Mouse (Mus musculus) layer of hippocampus, adult 2 months (tissue): ENCODE measurements around the gene Gpr152. TPM values are rescaled to one million over a fixed set of nuclear protein-coding genes. Genes with fewer than 3 reads are reported as not detected.
A peak's percentile ranks its signal among the peaks of the same experiment; 100 is the strongest.

ENCODE experiments used
- DNase-seq, 2 experiments: peaks; one replicate each; pipeline ENCODE4 v3.0.0; 2022; ENCODE audit warnings: low spot score in 2 of 2
- H3K27ac ChIP-seq: fragments of 200-600 bp; 2 replicates; pipeline ENCODE4 v1.8.1; 2022
- H3K4me3 ChIP-seq: fragments of 200-600 bp; 2 replicates; pipeline ENCODE4 v1.8.1; 2022; ENCODE audit warnings: mild to moderate bottlenecking
- CTCF ChIP-seq: fragments of 200-600 bp; conservative IDR thresholded peaks from 2 replicates; pipeline ENCODE4 v1.8.1; 2022; ENCODE audit warnings: antibody characterized with exemption, mild to moderate bottlenecking, moderate library complexity
- total RNA-seq, 2 experiments: library from RNA; stranded (reverse); gene quantifications; 2 replicates each; pipeline ENCODE4 v1.2.3; 2021

Gene Gpr152
- total RNA-seq, 2 experiments from 2014 or later = 0.07 to 0.08 TPM

DNA sequence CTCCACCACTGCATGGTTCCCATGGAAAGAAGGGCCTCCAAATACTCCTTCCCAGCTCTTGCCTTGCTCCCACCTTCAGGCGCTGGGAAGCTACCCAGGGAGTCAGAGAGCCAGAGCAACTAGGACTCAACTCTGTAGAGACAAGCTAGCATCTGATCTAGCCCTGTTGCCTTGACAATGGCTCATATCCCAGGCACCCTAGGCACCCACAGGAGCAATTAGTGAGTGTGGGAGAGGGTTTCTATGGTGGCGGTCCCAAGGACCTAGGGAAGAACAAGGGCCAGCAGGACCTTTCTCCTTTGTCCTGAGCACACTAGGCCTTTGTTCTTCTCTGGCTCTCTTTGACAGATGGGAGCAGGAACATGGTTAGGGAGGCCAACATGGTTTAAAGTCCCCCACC is 44.1 kb downstream of the Gpr152 start:
- TF ChIP-seq CTCF = no peak
- no peak for DNase-seq
- peak overlapping the region; percentile 86 for H3K27ac ChIP-seq

DNA sequence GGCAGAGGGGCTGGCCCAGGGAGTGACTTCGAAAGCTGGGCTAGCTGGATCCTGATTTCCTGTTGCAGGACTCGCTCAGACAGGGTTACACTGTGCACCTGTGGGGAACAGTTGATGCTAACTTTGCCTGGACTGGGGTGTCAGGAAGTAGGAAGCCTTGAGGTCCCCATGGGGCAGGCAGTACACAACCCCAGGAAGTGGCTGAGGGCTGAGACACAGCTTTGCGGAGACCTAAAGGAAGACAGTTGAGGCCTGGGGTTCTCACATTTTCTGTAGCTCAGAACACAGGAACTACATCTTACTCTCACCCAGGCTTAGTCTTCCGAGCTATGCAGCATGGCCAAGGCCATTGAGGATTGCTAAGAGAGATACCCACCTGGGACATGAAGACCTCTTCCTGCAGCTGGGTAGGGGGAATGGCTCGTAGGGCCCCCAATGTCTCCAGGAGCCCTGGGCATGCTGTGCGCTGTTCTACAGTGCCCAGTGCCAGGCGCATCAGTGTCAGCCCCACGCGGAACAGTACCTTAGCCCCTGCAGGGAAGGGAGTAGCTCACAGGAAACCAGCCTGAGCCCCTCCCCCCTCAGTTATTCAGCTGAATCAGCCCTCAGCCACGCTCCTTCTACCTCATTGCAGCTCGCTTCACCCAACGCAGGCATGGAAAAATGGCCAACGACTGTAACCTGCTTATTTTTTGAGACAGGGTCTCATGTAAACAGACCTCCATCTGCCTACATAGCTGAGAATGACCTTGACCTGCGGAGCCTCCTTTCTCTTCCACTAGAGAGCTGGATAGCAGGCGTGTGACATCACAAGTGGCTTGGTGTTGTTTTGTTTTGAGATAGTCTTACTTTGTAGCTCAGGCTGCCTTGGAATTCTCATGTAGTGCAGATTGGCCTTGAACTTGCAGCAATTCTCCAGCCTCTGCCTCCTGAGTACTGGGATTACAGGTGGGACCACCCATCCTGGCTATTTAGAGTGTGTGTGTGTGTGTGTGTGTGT is 45.7 kb downstream of the Gpr152 start:
- Histone ChIP-seq H3K4me3 (no peak overlapping the region), H3K27ac (peak overlapping the region; percentile 86; the same call in 1 of the 2 replicates)
- no peak for TF ChIP-seq CTCF
- DNase-seq = no peak

More for the DNA sequence above, 44.1 kb downstream of the Gpr152 start:
- H3K4me3 ChIP-seq = no peak overlapping the region

DNA sequence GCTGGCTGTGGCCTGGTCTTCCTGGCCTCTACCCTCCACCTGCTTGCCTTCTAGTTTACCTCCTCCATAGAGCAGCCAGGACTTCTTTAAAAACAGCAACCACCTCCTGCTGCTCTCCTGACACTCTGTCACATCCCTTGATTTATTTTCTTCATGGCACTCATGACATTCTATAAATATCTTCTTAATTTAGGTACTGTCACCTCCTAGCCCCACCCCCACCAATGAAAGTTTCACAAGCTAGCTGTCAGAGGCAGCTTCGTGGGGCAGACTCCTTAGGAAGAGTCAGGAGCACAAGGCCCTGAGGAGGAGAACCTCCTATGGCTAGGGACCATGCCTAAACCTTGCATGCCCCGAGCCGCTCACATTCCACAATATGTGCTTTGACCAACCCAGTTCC is 47.7 kb downstream of the Gpr152 start:
- no peak for TF ChIP-seq CTCF
- Histone ChIP-seq H3K4me3 (no peak overlapping the region), H3K27ac (no peak overlapping the region)
- no peak for DNase-seq

DNA sequence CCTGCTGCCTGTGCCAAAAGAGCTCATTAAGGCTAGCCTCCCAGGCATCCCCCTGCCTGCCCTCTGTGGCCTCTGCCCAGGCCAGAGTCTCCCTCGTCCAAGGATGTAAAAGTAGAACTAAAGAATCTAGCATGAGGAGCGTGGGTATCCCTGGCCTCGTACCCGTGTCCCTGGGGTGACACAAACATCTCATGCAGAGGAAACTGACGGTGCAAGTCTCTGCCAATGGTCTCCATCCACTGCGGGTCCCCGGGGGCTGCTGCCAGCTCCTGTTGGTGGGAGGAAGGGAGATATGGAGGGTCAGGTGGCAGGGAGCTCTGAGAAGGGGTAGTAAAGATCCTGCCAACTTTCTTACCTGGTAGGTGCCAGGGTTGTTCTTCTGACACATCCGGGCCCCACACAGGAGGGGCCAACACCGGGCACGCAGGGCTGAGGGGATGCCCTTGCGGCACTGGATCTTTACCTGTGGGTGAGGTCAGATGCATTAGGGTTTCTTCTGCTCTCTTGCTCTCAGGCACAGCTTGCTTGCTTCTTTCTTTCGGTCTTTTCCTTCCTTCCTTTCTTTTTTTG is 49.5 kb downstream of the Gpr152 start:
- TF ChIP-seq CTCF = no peak
- Histone ChIP-seq H3K27ac (no peak overlapping the region), H3K4me3 (no peak overlapping the region)
- DNase-seq = no peak

DNA sequence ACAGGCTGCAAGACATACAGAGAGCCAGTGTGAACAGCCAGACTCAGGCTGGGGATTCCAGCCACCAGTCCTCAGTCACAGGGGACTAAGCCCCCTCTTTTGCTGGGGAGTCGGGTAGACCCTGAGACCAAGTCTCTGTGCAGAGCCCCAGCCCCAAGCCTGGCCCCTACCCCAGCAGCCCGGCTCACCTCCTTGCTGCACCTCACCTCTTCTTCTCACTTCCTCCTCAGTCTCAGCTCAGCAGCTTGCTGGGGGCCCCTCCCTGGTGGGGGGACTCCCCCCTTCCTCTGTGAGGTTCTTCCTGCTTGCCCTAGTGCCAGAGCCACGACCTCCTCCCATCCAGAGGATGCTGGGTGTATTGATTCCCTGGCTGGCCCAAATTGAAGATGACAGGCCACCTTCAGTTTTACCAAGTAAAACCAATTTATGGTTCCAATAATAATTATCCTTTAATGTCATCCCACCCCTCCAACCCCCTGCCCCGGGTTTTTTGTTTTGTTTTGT is 51.3 kb downstream of the Gpr152 start, which contains the start of gene Tbc1d10c:
TSS of gene Tbc1d10c (minus strand) at position 454 of the 504 bp plus-strand sequence.
- no peak for DNase-seq
- peak within 1 kb of the TSS; percentile 88 for H3K4me3 ChIP-seq
- H3K27ac ChIP-seq = peak within 1 kb of the TSS; percentile 99
- TF ChIP-seq CTCF = no peak

DNA sequence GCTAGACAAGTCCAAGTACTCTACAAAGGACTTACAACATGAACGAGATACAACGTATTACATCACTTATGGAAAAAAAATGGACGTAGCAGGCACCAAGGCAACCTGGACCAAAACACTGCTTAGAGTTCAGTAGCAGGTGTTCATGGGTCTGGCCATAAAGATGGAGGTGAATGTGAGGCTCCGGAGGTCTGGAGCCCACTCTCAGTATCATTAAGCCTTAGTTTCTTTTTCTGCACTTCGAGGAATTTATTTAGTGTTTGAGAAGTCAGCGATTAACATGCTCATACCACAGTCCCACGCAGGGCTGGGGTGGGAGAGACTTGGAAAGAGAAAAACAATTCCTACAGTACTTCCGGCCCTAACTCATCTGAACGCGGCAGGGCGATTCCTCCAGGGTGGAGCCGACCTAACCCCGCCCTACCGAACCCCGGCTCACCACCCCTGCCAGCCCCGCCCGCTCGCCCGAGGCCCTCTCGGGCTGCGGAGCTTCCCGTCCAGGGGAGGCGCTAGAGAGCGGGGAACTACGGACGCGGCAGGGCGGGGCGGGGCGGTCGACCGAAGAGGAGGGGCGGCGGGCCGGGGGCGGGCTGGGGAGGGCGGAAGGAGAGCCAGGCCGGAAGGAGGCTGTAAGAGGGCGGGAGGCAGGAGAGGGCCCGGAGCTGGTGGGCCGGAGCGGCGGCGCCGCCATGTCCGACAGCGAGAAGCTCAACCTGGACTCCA is 52.1 kb downstream of the Gpr152 start, which contains the start of gene Ppp1ca:
TSS of gene Ppp1ca (plus strand) at position 538 of the 723 bp plus-strand sequence.
- peak; percentile 86 for TF ChIP-seq CTCF
- Histone ChIP-seq H3K27ac (peak within 1 kb of the TSS; percentile 99), H3K4me3 (peak within 1 kb of the TSS; percentile 88)
- peak; percentile 92 to 96 for DNase-seq

DNA sequence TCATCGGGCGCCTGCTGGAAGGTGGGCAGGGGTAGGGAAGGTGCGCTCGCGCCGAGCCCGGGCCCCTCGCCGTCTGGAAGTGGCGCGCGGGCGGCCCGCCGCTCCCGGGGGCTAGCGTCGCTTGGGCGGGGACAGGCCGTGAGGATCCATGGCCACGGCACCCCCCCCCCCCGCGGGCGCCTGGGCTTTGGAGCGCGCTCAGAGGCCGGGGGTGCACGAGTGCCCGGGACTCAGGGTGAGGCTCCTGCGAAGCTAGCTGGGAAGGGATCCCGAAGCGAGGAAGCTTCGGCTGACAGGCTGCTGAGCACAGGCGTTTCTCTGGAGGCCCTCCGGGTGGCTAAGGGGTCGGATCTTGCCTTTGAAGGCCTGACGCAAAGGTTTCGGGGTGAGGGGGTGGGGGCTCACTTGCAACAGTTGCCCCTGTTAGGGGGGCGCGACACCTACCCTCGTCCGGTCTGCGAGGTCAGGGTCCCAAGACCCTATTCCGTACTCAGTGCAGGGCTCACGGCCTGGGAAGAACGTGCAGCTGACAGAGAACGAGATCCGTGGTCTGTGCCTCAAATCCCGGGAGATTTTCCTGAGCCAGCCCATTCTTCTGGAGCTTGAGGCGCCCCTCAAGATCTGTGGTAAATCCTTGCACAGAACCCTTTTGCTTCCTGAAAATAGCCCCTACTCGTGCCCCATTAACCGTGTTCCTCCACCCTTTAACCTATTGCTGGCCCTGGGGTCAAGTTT is 52.8 kb downstream of the Gpr152 start:
- no peak for TF ChIP-seq CTCF
- Histone ChIP-seq H3K27ac (peak overlapping the region; percentile 99), H3K4me3 (peak overlapping the region; percentile 88)
- no peak for DNase-seq

DNA sequence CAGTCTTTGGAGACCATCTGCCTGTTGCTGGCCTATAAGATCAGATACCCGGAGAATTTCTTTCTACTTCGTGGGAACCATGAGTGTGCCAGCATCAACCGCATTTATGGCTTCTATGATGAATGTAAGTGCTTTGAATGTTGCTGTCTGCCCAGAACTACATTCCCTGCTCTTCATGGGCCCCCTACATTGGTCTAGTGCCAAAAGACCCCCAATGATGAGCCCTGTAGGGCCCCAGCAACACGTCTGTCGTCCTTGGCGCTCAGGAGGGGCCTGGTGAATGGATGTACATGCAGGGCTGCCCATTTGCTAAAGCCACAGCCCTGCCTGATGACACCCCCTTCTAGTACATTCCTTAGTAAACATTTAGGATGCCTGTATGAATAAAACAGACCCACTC is 53.5 kb downstream of the Gpr152 start:
- DNase-seq = no peak
- H3K27ac ChIP-seq = peak overlapping the region; percentile 99
- no peak for TF ChIP-seq CTCF
- H3K4me3 ChIP-seq = peak overlapping the region; percentile 88

DNA sequence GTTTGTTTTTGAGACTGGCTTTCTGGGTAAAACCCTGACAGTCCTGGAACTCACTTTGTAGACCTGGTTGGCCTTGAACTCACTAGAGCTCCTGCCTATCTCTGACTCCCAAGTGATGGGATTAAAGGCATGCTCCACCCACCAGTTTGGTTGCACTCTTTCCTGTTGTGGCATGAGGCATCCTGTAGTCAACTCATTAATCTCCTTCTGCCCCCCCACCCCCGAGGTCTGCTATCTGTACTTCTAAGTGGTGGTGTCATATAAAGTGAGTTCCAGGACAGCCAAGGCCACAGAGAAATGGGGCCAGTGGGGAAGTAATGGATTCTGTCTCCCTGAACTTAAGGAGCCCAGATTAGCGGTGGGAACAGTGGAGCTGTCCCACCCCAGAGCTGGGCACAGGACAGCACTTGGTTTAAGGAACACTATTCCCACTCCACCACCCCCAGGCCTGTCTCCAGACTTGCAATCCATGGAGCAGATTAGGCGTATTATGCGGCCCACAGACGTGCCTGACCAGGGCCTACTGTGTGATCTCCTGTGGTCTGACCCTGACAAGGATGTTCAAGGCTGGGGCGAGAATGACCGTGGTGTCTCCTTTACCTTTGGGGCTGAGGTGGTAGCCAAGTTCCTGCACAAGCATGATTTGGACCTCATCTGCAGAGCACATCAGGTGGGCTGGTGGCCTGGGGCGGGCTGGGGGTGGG is 54.6 kb downstream of the Gpr152 start:
- Histone ChIP-seq H3K4me3 (no peak overlapping the region), H3K27ac (no peak overlapping the region)
- no peak for DNase-seq
- TF ChIP-seq CTCF = no peak

DNA sequence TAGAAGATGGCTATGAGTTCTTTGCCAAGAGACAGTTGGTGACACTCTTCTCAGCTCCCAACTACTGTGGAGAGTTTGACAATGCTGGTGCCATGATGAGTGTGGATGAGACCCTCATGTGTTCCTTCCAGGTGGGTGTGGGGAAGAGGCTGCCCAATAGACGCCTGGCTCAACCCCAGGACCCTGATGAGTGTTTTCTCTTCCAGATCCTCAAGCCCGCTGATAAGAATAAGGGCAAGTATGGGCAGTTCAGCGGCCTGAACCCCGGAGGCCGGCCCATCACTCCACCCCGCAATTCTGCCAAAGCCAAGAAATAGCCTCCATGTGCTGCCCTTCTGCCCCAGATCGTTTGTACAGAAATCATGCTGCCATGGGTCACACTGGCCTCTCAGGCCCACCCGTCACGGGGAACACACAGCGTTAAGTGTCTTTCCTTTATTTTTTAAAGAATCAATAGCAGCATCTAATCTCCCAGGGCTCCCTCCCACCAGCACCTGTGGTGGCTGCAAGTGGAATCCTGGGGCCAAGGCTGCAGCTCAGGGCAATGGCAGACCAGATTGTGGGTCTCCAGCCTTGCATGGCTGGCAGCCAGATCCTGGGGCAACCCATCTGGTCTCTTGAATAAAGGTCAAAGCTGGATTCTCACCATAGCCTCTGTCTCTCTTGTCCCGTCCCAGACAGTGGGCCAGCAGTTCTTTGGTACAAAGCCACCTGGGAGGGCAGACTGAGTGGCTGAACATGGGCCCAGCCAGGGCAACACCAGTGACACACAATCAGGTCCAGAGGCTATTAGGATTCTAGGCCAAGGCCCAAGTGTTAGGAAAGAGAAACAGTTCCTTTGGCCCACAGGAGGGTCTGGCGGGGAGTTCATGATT is 55.4 kb downstream of the Gpr152 start:
- H3K4me3 ChIP-seq = no peak overlapping the region
- no peak for DNase-seq
- no peak for TF ChIP-seq CTCF
- H3K27ac ChIP-seq = peak overlapping the region; percentile 51

Other genes starting within 250 kb of the Gpr152 start
- 10 to 100 TPM; 20.0 to 24.9 TPM for gene Tcirg1, start 232.7 kb upstream of the Gpr152 start, total RNA-seq
- gene Ndufs8, start 227.0 kb upstream of the Gpr152 start, total RNA-seq = 100 to 1,000 TPM; 125 to 142 TPM
- 1 to 10 TPM; 2.2 to 2.4 TPM for gene Aldh3b1, start 210.0 kb upstream of the Gpr152 start, total RNA-seq
- 10 to 100 TPM; 11.4 to 16.1 TPM for gene Unc93b1, start 204.6 kb upstream of the Gpr152 start, total RNA-seq
- not detected for gene Aldh3b3, start 181.1 kb upstream of the Gpr152 start, total RNA-seq
- under 1 TPM; 0.64 to 0.90 TPM for gene Aldh3b2, start 167.5 kb upstream of the Gpr152 start, total RNA-seq
- gene Acy3, start 153.2 kb upstream of the Gpr152 start, total RNA-seq = 1 to 10 TPM; 2.3 to 2.7 TPM
- gene Tbx10, start 147.0 kb upstream of the Gpr152 start, total RNA-seq = not detected
- 10 to 100 TPM; 10.2 to 10.7 TPM for gene Nudt8, start 139.2 kb upstream of the Gpr152 start, total RNA-seq
- gene Gm49405, start 139.2 kb upstream of the Gpr152 start, total RNA-seq = 1 to 10 TPM; 1.3 to 1.4 TPM
- 1 to 10 TPM; 3.2 TPM for gene Doc2g, start 136.5 kb upstream of the Gpr152 start, total RNA-seq
- gene Ndufv1, start 127.0 kb upstream of the Gpr152 start, total RNA-seq = 100 to 1,000 TPM; 240 to 245 TPM
- 100 to 1,000 TPM; 395 to 398 TPM for gene Gstp1, start 101.8 kb upstream of the Gpr152 start, total RNA-seq
- 10 to 100 TPM; 46.2 to 49.4 TPM for gene Gstp2, start 93.8 kb upstream of the Gpr152 start, total RNA-seq
- gene Gstp3, start 80.2 kb upstream of the Gpr152 start, total RNA-seq = not detected
- gene Cabp2, start 58.2 kb upstream of the Gpr152 start, total RNA-seq = not detected
- 10 to 100 TPM; 29.5 to 33.9 TPM for gene Cdk2ap2, start 42.6 kb upstream of the Gpr152 start, total RNA-seq
- gene Pitpnm1, start 39.8 kb upstream of the Gpr152 start, total RNA-seq = 100 to 1,000 TPM; 173 to 180 TPM
- 100 to 1,000 TPM; 111 to 123 TPM for gene Aip, start 13.9 kb upstream of the Gpr152 start, total RNA-seq
- under 1 TPM in 1 of 2 experiments, not detected in 1; 0.17 TPM for gene Cabp4, start 4.2 kb downstream of the Gpr152 start, total RNA-seq
- gene Coro1b, start 8.8 kb downstream of the Gpr152 start, total RNA-seq = 10 to 100 TPM; 84.8 to 92.9 TPM
- 1 to 10 TPM; 1.0 to 2.5 TPM for gene Ptprcap, start 13.8 kb downstream of the Gpr152 start, total RNA-seq
- gene Rps6kb2, start 23.6 kb downstream of the Gpr152 start, total RNA-seq = 10 to 100 TPM; 42.5 to 47.9 TPM
- gene Carns1, start 35.7 kb downstream of the Gpr152 start, total RNA-seq = 1 to 10 TPM; 6.6 to 8.9 TPM
- 1 to 10 TPM in 1 of 2 experiments, under 1 TPM in 1; 0.91 to 1.0 TPM for gene Tbc1d10c, start 51.5 kb downstream of the Gpr152 start, total RNA-seq
- gene Ppp1ca, start 52.3 kb downstream of the Gpr152 start, total RNA-seq = 100 to 1,000 TPM; 263 to 276 TPM
- 1 to 10 TPM; 8.1 to 8.7 TPM for gene Rad9a, start 61.9 kb downstream of the Gpr152 start, total RNA-seq
- under 1 TPM; 0.61 to 0.76 TPM for gene Clcf1, start 74.5 kb downstream of the Gpr152 start, total RNA-seq
- not detected for gene AC109138.7, start 74.6 kb downstream of the Gpr152 start, total RNA-seq
- 10 to 100 TPM; 16.7 to 18.2 TPM for gene Pold4, start 92.1 kb downstream of the Gpr152 start, total RNA-seq
- 10 to 100 TPM; 57.5 to 58.7 TPM for gene Ssh3, start 129.4 kb downstream of the Gpr152 start, total RNA-seq
- gene Ankrd13d, start 143.3 kb downstream of the Gpr152 start, total RNA-seq = 10 to 100 TPM; 63.4 to 70.7 TPM
- gene Grk2, start 166.4 kb downstream of the Gpr152 start, total RNA-seq = 100 to 1,000 TPM; 181 to 201 TPM